Mouse (Mus musculus): ENCODE measurements around the gene Acer1.

DNA sequence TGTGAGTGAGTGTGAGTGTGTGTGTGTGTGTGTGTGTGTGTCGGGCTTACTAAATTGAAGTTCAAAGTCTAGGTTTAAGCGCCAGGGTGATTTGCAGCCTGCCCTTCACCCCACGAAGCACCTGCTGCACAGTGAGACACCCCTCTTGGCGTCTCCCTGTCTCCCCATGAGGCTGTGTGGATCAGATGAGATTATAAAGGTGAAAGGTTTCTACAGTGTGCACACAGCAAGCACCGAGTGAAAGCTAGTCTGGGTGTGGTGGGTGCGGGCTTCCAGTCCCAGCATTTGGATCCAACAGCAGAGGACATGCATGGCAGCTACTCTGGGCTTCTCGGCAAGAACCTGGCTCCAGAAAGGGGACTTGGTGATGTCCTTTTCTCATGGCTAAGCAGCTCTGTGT is 877 bp downstream of the Acer1 start:
- no peak for TF ChIP-seq TCF12 (IDR thresholded peaks at IDR 0.05; ENCODE audit: low read depth, low read length)
- TF ChIP-seq POLR2AphosphoS2 (IDR thresholded peaks at IDR 0.05; ENCODE audit: low read depth, low read length), result no peak
- TF ChIP-seq EP300 (IDR thresholded peaks at IDR 0.05; ENCODE audit: low read length), result no peak
- TF ChIP-seq USF2 (conservative IDR thresholded peaks at IDR 0.05; ENCODE audit: low read depth, low read length), result no peak
- no peak for TF ChIP-seq POLR2A (IDR thresholded peaks at IDR 0.05; ENCODE audit: low read depth, low read length)
- TF ChIP-seq JUN (IDR thresholded peaks at IDR 0.05; ENCODE audit: insufficient read depth, low read depth, low read length), result no peak
- TF ChIP-seq USF1 (IDR thresholded peaks at IDR 0.05; ENCODE audit: low read depth, low read length), result no peak
- TF ChIP-seq CTCF (conservative IDR thresholded peaks at IDR 0.05 in 1 of 2, IDR thresholded peaks at IDR 0.05 in 1 of 2; ENCODE audit: low read depth in 2 of 2, low read length in 2 of 2), result no peak
- no peak for TF ChIP-seq CHD2 (IDR thresholded peaks at IDR 0.05; ENCODE audit: low read length)
- TF ChIP-seq HCFC1 (IDR thresholded peaks at IDR 0.05; ENCODE audit: low read depth, low read length), result no peak
- TF ChIP-seq SMC3 (IDR thresholded peaks at IDR 0.05; ENCODE audit: low read depth, low read length), result no peak
- TF ChIP-seq ELF1 (IDR thresholded peaks at IDR 0.05; ENCODE audit: low read depth, low read length), result no peak

Measured in CH12.LX (cell line).